Mouse (Mus musculus): ENCODE results near the gene Gm44503. TPM values are rescaled to one million over a fixed set of nuclear protein-coding genes. Genes with fewer than 3 reads are reported as not detected.

Gene Gm44503
- polyA plus RNA-seq, 1 experiment, result 0.01 TPM

- TF ChIP-seq REST (IDR thresholded peaks at IDR 0.05; ENCODE audit: insufficient read depth, insufficient read length) (no peak), E2F4 (IDR thresholded peaks at IDR 0.05; ENCODE audit: insufficient read depth) (no peak), TCF3 (IDR thresholded peaks at IDR 0.05; ENCODE audit: insufficient read length, low read depth) (no peak), CEBPB (IDR thresholded peaks at IDR 0.05; ENCODE audit: insufficient read depth, poor library complexity, severe bottlenecking) (no peak), TCF12 (IDR thresholded peaks at IDR 0.05; ENCODE audit: insufficient read depth, poor library complexity, severe bottlenecking) (no peak), POLR2A (IDR thresholded peaks at IDR 0.05; ENCODE audit: insufficient read length, low read depth) (no peak), MYOG (IDR thresholded peaks at IDR 0.05; ENCODE audit: control insufficient read depth in 1 of 3, insufficient read depth in 1 of 3, insufficient read length in 2 of 3, low read depth in 2 of 3) (no peak), MAX (IDR thresholded peaks at IDR 0.05; ENCODE audit: low read depth) (no peak), MYOD1 (IDR thresholded peaks at IDR 0.05; ENCODE audit: control insufficient read depth in 1 of 3, insufficient read length in 2 of 3, low read depth in 2 of 3) (no peak), USF1 (IDR thresholded peaks at IDR 0.05; ENCODE audit: low read depth) (no peak), SRF (IDR thresholded peaks at IDR 0.05; ENCODE audit: control insufficient read depth, insufficient read length, low read depth) (no peak), POLR2AphosphoS2 (IDR thresholded peaks at IDR 0.05; ENCODE audit: insufficient read length, low read depth) (no peak)
- Histone ChIP-seq H3K36me3 (ENCODE audit: control insufficient read depth, insufficient read depth) (peaks cover 4% of the 10 kb centered on the region), H3K4me3 (no peak overlapping the region), H3K27me3 (ENCODE audit: control insufficient read depth, insufficient read depth, insufficient read length) (no peaks in the 10 kb centered on the region), H3K4me2 (ENCODE audit: low read depth) (no peak overlapping the region), H3ac (ENCODE audit: control insufficient read depth, insufficient read length) (no peak overlapping the region), H3K79me2 (ENCODE audit: control insufficient read depth, insufficient read depth) (no peaks in the 10 kb centered on the region)
Measured at GRCm38 (mm10) chr9:73006175-73006574, 47.5 kb downstream of the Gm44503 start.

GRCm38 (mm10) chr9:73008384-73008783 lies 49.7 kb downstream of the Gm44503 start:
- H3K36me3 ChIP-seq (ENCODE audit: control insufficient read depth, insufficient read depth), result peaks cover 4% of the 10 kb centered on the region
- TF ChIP-seq POLR2A (IDR thresholded peaks at IDR 0.05; ENCODE audit: insufficient read length, low read depth) (no peak), SRF (IDR thresholded peaks at IDR 0.05; ENCODE audit: control insufficient read depth, insufficient read length, low read depth) (no peak), USF1 (IDR thresholded peaks at IDR 0.05; ENCODE audit: low read depth) (no peak), MYOD1 (IDR thresholded peaks at IDR 0.05; ENCODE audit: control insufficient read depth in 1 of 3, insufficient read length in 2 of 3, low read depth in 2 of 3) (no peak), MAX (IDR thresholded peaks at IDR 0.05; ENCODE audit: low read depth) (no peak), CEBPB (IDR thresholded peaks at IDR 0.05; ENCODE audit: insufficient read depth, poor library complexity, severe bottlenecking) (no peak), E2F4 (IDR thresholded peaks at IDR 0.05; ENCODE audit: insufficient read depth) (no peak), MYOG (IDR thresholded peaks at IDR 0.05; ENCODE audit: control insufficient read depth in 1 of 3, insufficient read depth in 1 of 3, insufficient read length in 2 of 3, low read depth in 2 of 3) (no peak), REST (IDR thresholded peaks at IDR 0.05; ENCODE audit: insufficient read depth, insufficient read length) (no peak), TCF12 (IDR thresholded peaks at IDR 0.05; ENCODE audit: insufficient read depth, poor library complexity, severe bottlenecking) (no peak), TCF3 (IDR thresholded peaks at IDR 0.05; ENCODE audit: insufficient read length, low read depth) (no peak), POLR2AphosphoS2 (IDR thresholded peaks at IDR 0.05; ENCODE audit: insufficient read length, low read depth) (no peak)

GRCm38 (mm10) chr9:73012629-73013028 lies 54.0 kb downstream of the Gm44503 start:
- no peak overlapping the region for H3K4me3 ChIP-seq
- peaks cover 4% of the 10 kb centered on the region for H3K36me3 ChIP-seq (ENCODE audit: control insufficient read depth, insufficient read depth)
- H3K79me2 ChIP-seq (ENCODE audit: control insufficient read depth, insufficient read depth), result no peaks in the 10 kb centered on the region
- no peak overlapping the region for H3ac ChIP-seq (ENCODE audit: control insufficient read depth, insufficient read length)
- no peaks in the 10 kb centered on the region for H3K27me3 ChIP-seq (ENCODE audit: control insufficient read depth, insufficient read depth, insufficient read length)
- no peak overlapping the region for H3K4me2 ChIP-seq (ENCODE audit: low read depth)
- TF ChIP-seq USF1 (IDR thresholded peaks at IDR 0.05; ENCODE audit: low read depth), result no peak
- TF ChIP-seq MYOD1 (IDR thresholded peaks at IDR 0.05; ENCODE audit: control insufficient read depth in 1 of 3, insufficient read length in 2 of 3, low read depth in 2 of 3), result no peak
- no peak for TF ChIP-seq REST (IDR thresholded peaks at IDR 0.05; ENCODE audit: insufficient read depth, insufficient read length)
- no peak for TF ChIP-seq E2F4 (IDR thresholded peaks at IDR 0.05; ENCODE audit: insufficient read depth)
- no peak for TF ChIP-seq MAX (IDR thresholded peaks at IDR 0.05; ENCODE audit: low read depth)
- TF ChIP-seq POLR2AphosphoS2 (IDR thresholded peaks at IDR 0.05; ENCODE audit: insufficient read length, low read depth), result no peak
- TF ChIP-seq MYOG (IDR thresholded peaks at IDR 0.05; ENCODE audit: control insufficient read depth in 1 of 3, insufficient read depth in 1 of 3, insufficient read length in 2 of 3, low read depth in 2 of 3), result no peak
- no peak for TF ChIP-seq SRF (IDR thresholded peaks at IDR 0.05; ENCODE audit: control insufficient read depth, insufficient read length, low read depth)
- TF ChIP-seq TCF12 (IDR thresholded peaks at IDR 0.05; ENCODE audit: insufficient read depth, poor library complexity, severe bottlenecking), result no peak
- no peak for TF ChIP-seq TCF3 (IDR thresholded peaks at IDR 0.05; ENCODE audit: insufficient read length, low read depth)
- no peak for TF ChIP-seq POLR2A (IDR thresholded peaks at IDR 0.05; ENCODE audit: insufficient read length, low read depth)

More at GRCm38 (mm10) chr9:73008384-73008783, 49.7 kb downstream of the Gm44503 start:
- no peak overlapping the region for H3K4me3 ChIP-seq
- H3ac ChIP-seq (ENCODE audit: control insufficient read depth, insufficient read length), result no peak overlapping the region
- no peaks in the 10 kb centered on the region for H3K27me3 ChIP-seq (ENCODE audit: control insufficient read depth, insufficient read depth, insufficient read length)
- no peak overlapping the region for H3K4me2 ChIP-seq (ENCODE audit: low read depth)
- no peaks in the 10 kb centered on the region for H3K79me2 ChIP-seq (ENCODE audit: control insufficient read depth, insufficient read depth)

GRCm38 (mm10) chr9:73014724-73015123 lies 56.1 kb downstream of the Gm44503 start:
- H3K36me3 ChIP-seq (ENCODE audit: control insufficient read depth, insufficient read depth), result peaks cover 4% of the 10 kb centered on the region
- TF ChIP-seq MYOD1 (IDR thresholded peaks at IDR 0.05; ENCODE audit: control insufficient read depth in 1 of 3, insufficient read length in 2 of 3, low read depth in 2 of 3) (no peak), USF1 (IDR thresholded peaks at IDR 0.05; ENCODE audit: low read depth) (no peak)
- no peaks in the 10 kb centered on the region for H3K27me3 ChIP-seq (ENCODE audit: control insufficient read depth, insufficient read depth, insufficient read length)
- no peak overlapping the region for H3K4me3 ChIP-seq
- no peak overlapping the region for H3ac ChIP-seq (ENCODE audit: control insufficient read depth, insufficient read length)
- H3K79me2 ChIP-seq (ENCODE audit: control insufficient read depth, insufficient read depth), result no peaks in the 10 kb centered on the region
- no peak overlapping the region for H3K4me2 ChIP-seq (ENCODE audit: low read depth)

- Histone ChIP-seq H3K79me2 (ENCODE audit: control insufficient read depth, insufficient read depth) (no peaks in the 10 kb centered on the region), H3K4me3 (no peak overlapping the region), H3K36me3 (ENCODE audit: control insufficient read depth, insufficient read depth) (no peaks in the 10 kb centered on the region), H3K4me2 (ENCODE audit: low read depth) (no peak overlapping the region), H3ac (ENCODE audit: control insufficient read depth, insufficient read length) (no peak overlapping the region), H3K27me3 (ENCODE audit: control insufficient read depth, insufficient read depth, insufficient read length) (no peaks in the 10 kb centered on the region)
- no peak for TF ChIP-seq SRF (IDR thresholded peaks at IDR 0.05; ENCODE audit: control insufficient read depth, insufficient read length, low read depth)
- no peak for TF ChIP-seq USF1 (IDR thresholded peaks at IDR 0.05; ENCODE audit: low read depth)
- TF ChIP-seq TCF3 (IDR thresholded peaks at IDR 0.05; ENCODE audit: insufficient read length, low read depth), result no peak
- no peak for TF ChIP-seq REST (IDR thresholded peaks at IDR 0.05; ENCODE audit: insufficient read depth, insufficient read length)
- no peak for TF ChIP-seq CEBPB (IDR thresholded peaks at IDR 0.05; ENCODE audit: insufficient read depth, poor library complexity, severe bottlenecking)
Measured at GRCm38 (mm10) chr9:73019841-73020240, 61.2 kb downstream of the Gm44503 start.

Data from myocyte (in vitro differentiated cells).